Mouse (Mus musculus): ENCODE measurements around the gene Lrrc59.
"Not testable (repeated sequence)": the region's sequence is repeated elsewhere in the genome, so short reads cannot be mapped to it uniquely, and the experiment has no call there.

Gene Lrrc59

DNA sequence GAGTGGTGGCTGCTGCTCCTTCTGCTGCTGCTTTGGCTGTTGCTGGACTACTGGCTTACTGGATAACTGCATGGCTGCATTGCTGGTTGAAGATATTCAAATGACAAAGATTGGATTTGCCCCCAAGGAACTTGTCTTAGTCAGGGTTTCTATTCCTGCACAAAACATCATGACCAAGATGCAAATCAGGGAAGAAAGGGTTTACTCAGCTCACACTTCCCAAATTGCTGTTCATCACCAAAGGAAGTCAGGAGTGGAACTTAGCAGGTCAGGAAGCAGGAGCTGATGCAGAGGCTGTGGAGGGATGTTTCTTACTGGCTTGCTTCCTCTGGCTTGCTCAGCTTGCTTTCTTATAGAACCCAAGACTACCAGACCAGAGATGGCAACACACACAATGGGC is 62.9 kb downstream of the Lrrc59 start:
- not testable (repeated sequence) for DNase-seq (ENCODE audit: low read depth, low spot score)
